Mouse (Mus musculus): Measurements from ENCODE around the gene Pafah1b1.

Pafah1b1 gene

DNA sequence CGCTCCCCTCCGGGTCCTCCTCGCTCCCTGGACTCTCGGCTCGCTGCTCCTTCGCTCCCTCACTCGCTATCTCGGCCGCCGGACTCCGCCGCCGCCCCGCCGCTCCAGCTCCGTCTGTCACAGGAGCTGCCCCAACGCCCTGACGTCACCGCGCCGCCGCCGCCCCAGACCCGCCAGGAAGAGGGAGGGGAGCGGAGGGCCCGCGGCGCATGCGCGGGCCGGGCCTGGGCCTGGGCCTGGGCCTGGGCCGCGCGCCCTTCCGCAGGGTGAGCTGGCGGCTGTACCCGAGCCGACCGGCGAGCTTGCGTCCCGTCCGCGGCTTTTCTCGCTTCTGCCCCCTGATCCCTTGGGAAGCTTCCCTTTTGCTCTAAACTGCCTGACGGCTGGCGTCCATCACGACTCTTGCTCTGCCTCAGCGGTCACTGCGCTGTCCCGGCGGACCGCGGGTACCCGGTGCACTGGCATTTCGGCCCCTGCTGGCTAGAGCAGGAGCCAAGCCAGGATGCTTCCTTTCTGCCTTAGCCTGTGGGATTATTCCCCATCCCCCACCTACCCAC is at the start of gene Pafah1b1:
Gene Pafah1b1 (minus strand): TSS at position 436 of the 557 bp plus-strand sequence.
- DNase-seq (ENCODE audit: low spot score in 2 of 2) = peak; percentile 95 to 97

- DNase-seq (ENCODE audit: low spot score in 2 of 2) = no peak
Measured at GRCm38 (mm10) chr11:74772386-74772785, 47.9 kb upstream of the Pafah1b1 start.

- DNase-seq (ENCODE audit: low spot score in 2 of 2) = no peak
Measured at GRCm38 (mm10) chr11:74771650-74772049, 47.2 kb upstream of the Pafah1b1 start.

DNA sequence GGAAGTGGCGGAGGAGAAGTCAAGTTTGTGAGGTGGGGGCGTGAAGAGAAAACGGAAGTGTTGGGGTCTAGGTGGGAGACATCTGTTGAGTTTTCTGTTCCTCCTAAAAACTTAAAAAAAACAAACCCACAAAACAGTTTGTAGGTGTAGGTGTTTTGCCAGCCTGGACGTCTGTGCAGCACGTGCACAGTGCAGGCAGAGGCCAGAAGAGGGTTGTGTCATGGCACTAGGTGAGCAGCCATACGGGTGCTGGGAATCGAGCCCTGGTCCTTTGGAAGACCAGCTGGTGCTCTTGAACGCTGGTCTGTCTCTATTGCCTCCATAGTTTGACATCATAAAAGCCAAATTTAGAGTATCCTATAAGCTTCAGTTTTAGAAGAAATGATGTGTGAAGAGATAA is 46.8 kb upstream of the Pafah1b1 start:
- no peak for DNase-seq (ENCODE audit: low spot score in 2 of 2)

DNA sequence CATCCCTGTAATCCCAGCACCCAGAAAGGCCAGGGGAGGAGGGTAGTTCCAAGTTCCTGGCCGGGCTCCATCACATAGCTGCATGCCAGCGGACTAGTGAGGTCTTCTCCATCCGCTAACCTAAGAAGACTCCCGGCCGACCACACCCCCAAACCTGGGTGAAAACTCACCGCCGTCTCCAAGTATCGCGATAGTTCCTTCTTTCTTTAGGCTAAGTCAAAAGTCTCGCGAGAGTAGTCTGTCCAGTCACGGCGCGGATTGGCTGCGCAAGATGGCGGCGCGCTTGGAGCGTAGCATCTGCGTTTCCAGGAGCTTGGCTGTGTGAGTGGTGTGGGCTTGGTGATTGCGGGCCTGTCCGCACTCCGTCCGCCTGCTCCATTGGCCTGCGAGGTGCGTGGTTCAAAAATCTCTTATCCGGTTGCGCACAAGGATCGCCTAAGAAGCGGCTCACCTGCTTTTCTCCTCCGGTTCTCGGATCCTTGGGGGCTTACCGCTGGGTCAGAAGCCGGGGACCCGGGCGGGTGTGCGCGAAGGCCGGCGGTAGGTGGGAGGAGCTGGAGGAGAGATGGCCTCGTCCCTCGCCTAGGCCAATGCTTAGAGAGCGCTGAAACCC is 46.2 kb upstream of the Pafah1b1 start, which contains the start of gene Mettl16:
Gene Mettl16 (plus strand): TSS at position 236 of the 613 bp plus-strand sequence.
- peak; percentile 85 to 93 for DNase-seq (ENCODE audit: low spot score in 2 of 2)

DNA sequence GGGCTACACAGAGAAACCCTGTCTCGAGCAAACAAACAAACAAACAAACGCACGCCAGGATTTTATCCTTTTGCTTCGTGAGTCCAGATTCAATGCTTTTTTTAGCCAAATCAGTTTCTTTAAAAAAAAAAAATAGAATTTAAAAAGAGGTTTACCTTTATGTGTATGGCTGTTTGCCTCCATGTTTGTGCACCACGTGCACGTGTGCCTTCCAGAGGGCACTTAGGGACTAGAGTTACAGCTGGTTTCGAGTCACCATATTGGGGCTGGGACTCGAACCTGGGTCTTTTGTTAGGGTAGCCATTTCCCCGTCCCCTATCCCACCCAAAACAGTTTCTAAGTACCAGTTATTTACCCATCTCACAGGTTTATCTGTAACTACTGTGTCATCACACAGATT is 45.6 kb upstream of the Pafah1b1 start:
- no peak for DNase-seq (ENCODE audit: low spot score in 2 of 2)

DNA sequence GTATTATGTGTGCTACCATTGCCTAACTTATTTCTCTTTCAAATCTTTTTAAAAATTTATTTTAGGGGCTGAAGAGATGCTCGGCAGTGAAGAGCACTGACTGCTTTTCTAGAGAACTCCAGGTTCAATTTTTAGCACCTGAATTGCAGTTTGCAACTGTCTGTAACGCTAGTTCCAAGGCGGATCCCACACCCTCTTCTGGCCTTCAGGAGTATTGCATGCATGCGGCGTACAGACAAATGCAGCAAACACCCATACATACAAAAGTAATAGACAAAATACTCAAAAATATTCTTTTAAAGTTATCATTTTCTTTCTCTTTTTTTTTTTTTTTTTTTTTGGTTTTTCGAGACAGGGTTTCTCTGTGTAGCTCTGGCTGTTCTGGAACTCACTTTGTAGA is 43.6 kb upstream of the Pafah1b1 start:
- peak in 1 of 2 experiments; percentile 40 for DNase-seq (ENCODE audit: low spot score in 2 of 2)

DNA sequence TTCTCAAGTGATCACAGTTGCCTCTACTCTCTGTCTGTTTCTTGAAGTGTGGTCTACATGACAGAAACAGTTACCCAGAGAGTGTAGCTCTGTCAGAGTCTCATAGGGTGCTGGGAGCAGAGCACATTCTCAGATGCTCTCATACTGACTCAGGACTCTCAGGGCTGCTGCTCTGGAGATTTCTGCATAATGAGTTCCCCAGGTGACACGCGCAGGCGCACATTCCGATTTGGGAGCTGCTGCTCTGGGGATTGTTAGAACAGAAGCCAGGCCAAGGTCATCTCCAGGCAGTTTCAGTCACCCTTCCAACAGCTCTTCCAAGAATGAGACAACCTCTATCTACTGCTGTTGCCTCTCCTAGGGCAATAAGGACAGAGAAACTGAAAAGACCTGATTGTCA is 43.0 kb upstream of the Pafah1b1 start:
- DNase-seq (ENCODE audit: low spot score in 2 of 2) = no peak

DNA sequence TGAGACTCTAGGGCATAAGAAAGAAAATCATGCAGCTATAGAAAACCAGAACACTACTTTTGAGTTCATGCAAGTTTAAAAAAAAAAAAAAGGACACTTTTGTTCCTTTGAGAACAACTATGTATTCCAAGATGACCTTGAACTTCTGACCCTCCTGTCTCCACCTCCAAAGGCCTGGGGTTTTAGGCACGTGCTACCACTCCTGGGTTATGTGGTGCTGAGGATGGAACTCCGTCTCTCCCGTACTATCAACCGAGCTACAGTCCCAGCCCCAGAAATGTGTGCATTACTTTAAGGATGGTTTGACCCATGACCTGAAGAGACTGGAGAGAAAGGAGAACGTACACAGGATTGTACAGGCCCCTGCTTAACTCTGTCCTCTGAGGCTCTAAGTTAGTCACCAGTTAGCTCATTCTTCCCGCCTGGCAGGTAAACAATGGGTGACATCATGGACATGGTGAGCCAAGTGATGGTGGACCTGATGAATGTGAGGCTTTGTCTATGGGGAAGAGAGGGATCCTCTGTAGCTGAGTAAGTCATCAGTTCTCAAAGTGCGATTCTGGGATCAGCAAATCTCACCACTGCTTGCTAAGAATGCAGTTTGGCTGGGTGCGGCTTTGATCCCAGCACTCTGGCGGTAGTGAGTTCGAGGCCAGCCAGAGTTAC is 39.6 kb upstream of the Pafah1b1 start:
- no peak for DNase-seq (ENCODE audit: low spot score in 2 of 2)

- no peak for DNase-seq (ENCODE audit: low spot score in 2 of 2)
Measured at GRCm38 (mm10) chr11:74761011-74761705, 36.7 kb upstream of the Pafah1b1 start.

DNA sequence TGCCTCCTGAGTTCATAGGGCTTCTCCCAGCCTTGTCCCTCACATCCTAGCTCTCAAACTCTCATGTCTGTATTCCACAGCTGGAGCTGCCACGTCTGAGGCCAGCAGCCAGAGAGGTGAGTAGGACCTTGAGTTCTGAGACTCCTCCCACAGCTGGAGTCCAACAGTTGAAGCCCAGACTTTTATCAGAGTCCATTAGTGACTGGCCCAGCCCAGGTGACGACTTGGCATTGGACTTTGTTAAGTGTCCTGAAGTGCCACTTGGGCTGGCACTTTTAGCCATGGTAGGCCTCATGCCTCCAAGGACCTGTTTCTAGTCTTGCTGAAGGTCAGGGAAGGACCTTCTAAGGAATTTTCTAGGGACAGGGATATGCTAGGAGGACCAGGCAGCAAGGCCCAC is 32.2 kb upstream of the Pafah1b1 start:
- DNase-seq (ENCODE audit: low spot score in 2 of 2) = no peak

GRCm38 (mm10) chr11:74751352-74752066 is 27.0 kb upstream of the Pafah1b1 start:
- DNase-seq (ENCODE audit: low spot score in 2 of 2) = no peak

DNA sequence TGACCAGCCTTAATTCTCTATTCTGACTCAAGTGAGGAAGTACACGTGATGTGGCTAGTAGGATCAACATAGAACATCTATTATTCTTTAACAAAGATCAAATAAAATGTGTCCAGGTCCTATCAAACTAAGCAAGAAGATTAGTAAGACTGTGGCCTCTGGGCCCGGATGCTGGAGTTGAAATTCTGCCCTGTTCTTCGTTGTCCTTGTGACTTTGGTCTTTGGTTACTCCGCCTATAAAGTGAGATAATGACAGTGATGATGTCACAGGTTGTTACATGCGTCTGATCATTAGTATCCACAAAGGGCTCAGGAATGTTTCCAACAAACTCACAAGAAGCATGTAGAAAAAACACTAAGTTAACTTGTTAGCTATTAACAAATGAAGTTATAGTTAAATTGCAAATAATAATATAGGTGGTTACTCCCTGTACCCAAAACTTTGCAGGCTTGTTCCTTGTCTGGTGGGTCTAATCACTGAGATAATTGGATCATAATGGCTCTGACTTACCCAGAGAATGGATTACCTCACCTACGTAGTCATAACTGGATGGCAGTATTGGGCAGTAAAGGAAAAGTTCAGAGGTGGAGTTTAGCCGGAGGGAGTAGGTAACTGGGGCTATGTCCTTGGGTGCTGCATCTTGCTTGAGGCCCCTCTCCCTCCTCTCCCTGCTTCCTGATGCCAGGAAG is 26.3 kb upstream of the Pafah1b1 start:
- no peak for DNase-seq (ENCODE audit: low spot score in 2 of 2)

DNA sequence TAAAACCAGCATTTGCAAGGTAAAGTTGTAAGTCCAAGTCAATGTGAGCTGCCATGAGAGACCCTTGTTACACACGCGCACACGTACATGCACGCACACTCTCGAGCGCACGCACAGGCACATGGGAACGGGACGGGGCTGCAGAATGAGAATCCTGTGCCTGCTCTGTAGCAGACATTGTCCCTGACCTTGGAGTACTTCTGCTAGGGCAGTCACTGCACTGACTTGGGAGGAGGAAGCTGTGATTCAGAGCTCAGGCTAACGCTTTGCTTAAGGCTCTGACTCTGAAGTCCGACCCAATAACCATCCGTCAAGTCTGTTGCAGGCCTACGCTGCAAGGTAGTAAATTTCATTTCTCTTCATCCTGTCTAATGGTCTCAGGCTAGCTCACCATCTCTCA is 24.8 kb upstream of the Pafah1b1 start:
- DNase-seq (ENCODE audit: low spot score in 2 of 2) = no peak

GRCm38 (mm10) chr11:74748022-74748421 is 23.6 kb upstream of the Pafah1b1 start:
- DNase-seq (ENCODE audit: low spot score in 2 of 2) = no peak

DNA sequence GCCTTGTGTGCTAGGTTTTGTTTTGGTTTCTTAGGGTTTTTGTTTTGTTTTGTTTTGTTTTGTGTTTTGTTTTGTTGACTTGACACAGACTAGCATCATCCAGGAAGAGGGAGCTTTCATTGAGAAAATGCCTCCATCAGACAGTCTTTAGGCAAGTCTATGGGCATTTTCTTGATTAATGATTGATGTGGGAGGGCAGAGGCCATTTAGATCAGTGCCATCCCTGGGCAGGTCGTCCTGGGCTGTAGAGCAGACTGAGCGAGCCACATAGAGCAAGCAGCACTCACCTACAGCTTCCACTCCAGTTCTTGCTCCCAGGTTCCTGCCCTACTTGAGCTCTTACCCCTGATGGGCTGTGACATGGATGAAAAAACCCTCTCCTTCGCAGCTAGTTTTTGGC is 13.4 kb upstream of the Pafah1b1 start:
- no peak for DNase-seq (ENCODE audit: low spot score in 2 of 2)

DNA sequence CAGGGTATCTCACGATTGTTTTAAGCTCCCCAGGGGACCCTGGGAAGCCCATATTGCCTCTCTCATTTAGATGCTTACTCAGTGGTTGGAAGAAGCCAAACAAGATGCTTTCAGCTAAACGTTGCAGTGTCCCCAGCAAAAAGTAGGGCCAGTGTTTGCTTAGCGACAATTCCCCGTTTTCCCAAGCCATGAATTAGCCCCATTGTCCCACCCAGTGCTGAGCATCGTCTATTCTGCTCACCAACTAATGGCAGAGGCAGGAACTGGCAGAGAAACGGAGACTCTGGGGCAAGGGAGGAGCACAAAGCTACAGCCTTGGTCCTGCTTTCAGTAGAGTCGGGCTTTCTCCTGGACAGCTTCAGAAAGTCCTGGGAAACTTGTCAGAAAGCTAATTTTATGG is 10.4 kb upstream of the Pafah1b1 start:
- DNase-seq (ENCODE audit: low spot score in 2 of 2) = no peak

- no peak for DNase-seq (ENCODE audit: low spot score in 2 of 2)
Measured at GRCm38 (mm10) chr11:74725181-74725580, 711 bp upstream of the Pafah1b1 start.

GRCm38 (mm10) chr11:74723357-74724234 is 874 bp downstream of the Pafah1b1 start:
- peak; percentile 68 to 82 for DNase-seq (ENCODE audit: low spot score in 2 of 2)

DNA sequence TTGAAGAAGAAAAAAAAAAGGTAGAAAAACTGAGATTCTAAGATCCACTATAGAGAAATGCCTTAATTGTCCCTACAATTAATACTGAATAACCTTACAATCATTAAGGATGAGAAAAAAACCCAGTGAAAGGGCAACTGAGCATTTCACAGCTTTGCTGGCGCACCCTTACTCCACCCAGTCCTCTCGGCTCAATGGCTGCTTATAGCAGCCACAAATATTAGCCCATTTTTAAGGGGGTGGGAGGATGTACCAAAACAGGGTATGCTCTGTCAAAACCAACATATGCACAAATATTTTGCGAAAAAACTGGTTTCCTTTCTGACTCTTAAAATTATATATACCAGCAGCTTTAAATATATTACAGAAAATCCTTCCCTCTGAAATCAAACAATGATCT is 2.5 kb downstream of the Pafah1b1 start:
- DNase-seq (ENCODE audit: low spot score in 2 of 2) = no peak

All from cerebellum, postnatal 4 days (tissue).